Mouse (Mus musculus) testis, adult 2 months (tissue): ENCODE data around the gene Magi1.

Source experiments
- CTCF ChIP-seq: fragments of 200-500 bp; IDR thresholded peaks from 2 replicates; pipeline ENCODE4 v1.5.1; 2012; ENCODE audit warnings: low read depth, mild to moderate bottlenecking, inconsistent platforms, low read length, moderate library complexity; ENCODE audit not compliant: control insufficient read depth, insufficient read depth, insufficient replicate concordance
- POLR2A ChIP-seq: fragments of 200-500 bp; IDR thresholded peaks from 2 replicates; pipeline ENCODE4 v1.6.1; 2012; ENCODE audit warnings: low read depth, mild to moderate bottlenecking, inconsistent platforms, low read length, moderate library complexity; ENCODE audit not compliant: control insufficient read depth

GRCm38 (mm10) chr6:93909976-93910375 is 373.7 kb downstream of the Magi1 start:
- TF ChIP-seq CTCF, result no peak
- no peak for TF ChIP-seq POLR2A
